Mouse (Mus musculus) macrophage (primary cell): Measurements from ENCODE around the gene Kyat1. TPM values are rescaled to one million over a fixed set of nuclear protein-coding genes. Genes with fewer than 3 reads are reported as not detected.

ENCODE experiments used
- polyA plus RNA-seq: library from polyadenylated mRNA; stranded (reverse); fragments of 250-400 nt; gene quantifications from 3 replicates; pipeline ENCODE4 v1.2.4, GENCODE M21; 2018; ENCODE audit warnings: inconsistent platforms

Gene Kyat1
- polyA plus RNA-seq, 1 experiment from 2014 or later = 3.0 TPM

Other genes with a start within 250 kb of the Kyat1 start
- 67.1 to 95.0 TPM (median 74.1 TPM) in 3 replicates for gene Sptan1, start 240.3 kb downstream of the Kyat1 start, polyA plus RNA-seq
- 3.0 to 6.7 TPM (median 4.4 TPM) in 3 replicates for gene Wdr34, start 157.0 kb downstream of the Kyat1 start, polyA plus RNA-seq
- 142 to 388 TPM (median 281 TPM) in 3 replicates for gene Set, start 148.5 kb downstream of the Kyat1 start, polyA plus RNA-seq
- gene Pkn3, start 128.2 kb downstream of the Kyat1 start, polyA plus RNA-seq = 0.94 to 2.4 TPM (median 1.6 TPM) in 3 replicates
- 10.5 to 24.6 TPM (median 20.1 TPM) in 3 replicates for gene Zdhhc12, start 112.2 kb downstream of the Kyat1 start, polyA plus RNA-seq
- gene Zer1, start 81.3 kb downstream of the Kyat1 start, polyA plus RNA-seq = 5.5 to 11.1 TPM (median 6.9 TPM) in 3 replicates
- gene Tbc1d13, start 72.1 kb downstream of the Kyat1 start, polyA plus RNA-seq = 79.6 to 115 TPM (median 108 TPM) in 3 replicates
- 1.2 to 5.8 TPM (median 3.8 TPM) in 3 replicates for gene Endog, start 34.4 kb downstream of the Kyat1 start, polyA plus RNA-seq
- 15.1 to 33.4 TPM (median 17.6 TPM) in 3 replicates for gene Spout1, start 27.4 kb downstream of the Kyat1 start, polyA plus RNA-seq
- gene Lrrc8a, start 31.9 kb upstream of the Kyat1 start, polyA plus RNA-seq = 11.0 to 16.9 TPM (median 11.0 TPM) in 3 replicates
- gene Gm28035, start 34.7 kb upstream of the Kyat1 start, polyA plus RNA-seq = 0.17 to 0.26 TPM (median 0.21 TPM) in 3 replicates
- gene Phyhd1, start 60.4 kb upstream of the Kyat1 start, polyA plus RNA-seq = 8.0 to 16.8 TPM (median 13.0 TPM) in 3 replicates
- gene Gm28038, start 75.2 kb upstream of the Kyat1 start, polyA plus RNA-seq = 15.9 TPM in 1 of 3 replicates, not detected in the others
- 13.1 to 21.9 TPM (median 15.9 TPM) in 3 replicates for gene Dolk, start 80.5 kb upstream of the Kyat1 start, polyA plus RNA-seq
- gene Nup188, start 80.5 kb upstream of the Kyat1 start, polyA plus RNA-seq = 11.2 to 26.1 TPM (median 14.0 TPM) in 3 replicates
- 24.8 to 34.0 TPM (median 33.1 TPM) in 3 replicates for gene Sh3glb2, start 153.5 kb upstream of the Kyat1 start, polyA plus RNA-seq
- 2.4 to 7.5 TPM (median 4.1 TPM) in 3 replicates for gene Miga2, start 158.4 kb upstream of the Kyat1 start, polyA plus RNA-seq
- gene Dolpp1, start 186.4 kb upstream of the Kyat1 start, polyA plus RNA-seq = 18.7 to 21.3 TPM (median 18.7 TPM) in 3 replicates
- 37.2 to 68.4 TPM (median 59.5 TPM) in 3 replicates for gene Crat, start 210.0 kb upstream of the Kyat1 start, polyA plus RNA-seq
- 54.9 to 121 TPM (median 116 TPM) in 3 replicates for gene Ptpa, start 210.2 kb upstream of the Kyat1 start, polyA plus RNA-seq